Mouse (Mus musculus) CH12.LX (cell line): Measurements from ENCODE around the gene Slc31a1. TPM values are rescaled to one million over a fixed set of nuclear protein-coding genes. Genes with fewer than 3 reads are reported as not detected.

Source experiments
- DNase-seq: peaks from one replicate; pipeline ENCODE4 v3.0.0-alpha.2; 2013; ENCODE audit errors: extremely low read depth
- H3K27ac ChIP-seq: 2 replicates; pipeline ENCODE4 v1.5.1; 2012; ENCODE audit warnings: low read depth, mild to moderate bottlenecking, control low read depth, moderate library complexity; ENCODE audit not compliant: insufficient read depth
- H3K27me3 ChIP-seq: replicated peaks from 2 replicates; pipeline ENCODE3; 2012; ENCODE audit warnings: inconsistent platforms
- H3K36me3 ChIP-seq, 2 experiments: replicated peaks in 1 of 2; 2 replicates each; pipeline versions ENCODE3 to v1.6.1; 2012; ENCODE audit warnings: inconsistent platforms in 1 of 2, low read length in 1 of 2, mild to moderate bottlenecking in 1 of 2, mixed read lengths in 1 of 2, moderate library complexity in 1 of 2; ENCODE audit not compliant: control insufficient read depth in 1 of 2, insufficient read depth in 1 of 2
- H3K4me1 ChIP-seq, 2 experiments: 2 replicates each; pipeline ENCODE4 v1.6.1; 2012; ENCODE audit warnings: inconsistent platforms in 1 of 2, moderate library complexity in 1 of 2; ENCODE audit not compliant: insufficient read depth in 2 of 2, control insufficient read depth in 1 of 2
- H3K4me2 ChIP-seq: 2 replicates; pipeline ENCODE4 v1.6.1; 2012; ENCODE audit warnings: low read depth, mild to moderate bottlenecking, control low read depth; ENCODE audit not compliant: poor library complexity, insufficient read depth, severe bottlenecking
- H3K4me3 ChIP-seq, 3 experiments: fragments of 150-350 bp in 1 of 3; sonication (generic) in 1 of 3; replicated peaks in 1 of 3; 2 replicates each; pipeline versions ENCODE3 to v1.5.1; 2011 to 2012; ENCODE audit warnings: low read depth in 2 of 3, low read length in 2 of 3, mild to moderate bottlenecking in 2 of 3, moderate library complexity in 2 of 3, control low read depth in 1 of 3, improper control_type of control experiment in 1 of 3, inconsistent platforms in 1 of 3, mixed read lengths in 1 of 3; ENCODE audit not compliant: poor library complexity in 1 of 3
- H3K79me2 ChIP-seq: replicated peaks from 2 replicates; pipeline ENCODE4 v1.6.1; 2012; ENCODE audit warnings: mild to moderate bottlenecking, moderate library complexity; ENCODE audit not compliant: control insufficient read depth, poor library complexity, insufficient read depth, severe bottlenecking; ENCODE audit errors: extremely low read depth
- H3K9ac ChIP-seq: 2 replicates; pipeline ENCODE4 v1.6.1; 2012; ENCODE audit warnings: low read depth, mild to moderate bottlenecking, control low read depth, moderate library complexity; ENCODE audit not compliant: insufficient read depth
- H3K9me3 ChIP-seq: replicated peaks from 2 replicates; pipeline ENCODE3; 2012; ENCODE audit warnings: low read length, inconsistent platforms, mixed read lengths
- BHLHE40 ChIP-seq: IDR thresholded peaks from 2 replicates; pipeline ENCODE4 v1.6.1; 2011; ENCODE audit warnings: mild to moderate bottlenecking, low read depth, low read length, improper control_type of control experiment
- CHD1 ChIP-seq: IDR thresholded peaks from 2 replicates; pipeline ENCODE4 v1.6.1; 2012; ENCODE audit warnings: low read depth, low read length, improper control_type of control experiment, inconsistent platforms
- CHD2 ChIP-seq: IDR thresholded peaks from 2 replicates; pipeline ENCODE4 v1.6.1; 2011; ENCODE audit warnings: low read length, improper control_type of control experiment
- CTCF ChIP-seq, 2 experiments: IDR thresholded peaks in 1 of 2; conservative IDR thresholded peaks in 1 of 2; 2 replicates each; pipeline ENCODE4 v1.5.1; 2011 to 2012; ENCODE audit warnings: low read depth in 2 of 2, low read length in 2 of 2, improper control_type of control experiment in 1 of 2, inconsistent platforms in 1 of 2, mild to moderate bottlenecking in 1 of 2, moderate library complexity in 1 of 2
- E2F4 ChIP-seq: IDR thresholded peaks from 2 replicates; pipeline ENCODE4 v1.6.1; 2011; ENCODE audit warnings: low read depth, low read length, improper control_type of control experiment; ENCODE audit not compliant: insufficient replicate concordance
- ELF1 ChIP-seq: IDR thresholded peaks from 2 replicates; pipeline ENCODE4 v1.6.1; 2014; ENCODE audit warnings: low read depth, mild to moderate bottlenecking, inconsistent platforms, low read length, improper control_type of control experiment
- ETS1 ChIP-seq: conservative IDR thresholded peaks from 2 replicates; pipeline ENCODE4 v1.6.1; 2012; ENCODE audit warnings: low read depth, mild to moderate bottlenecking, inconsistent platforms, low read length, improper control_type of control experiment, moderate library complexity
- GABPA ChIP-seq: IDR thresholded peaks from 2 replicates; pipeline ENCODE4 v1.6.1; 2012; ENCODE audit warnings: low read depth, low read length, improper control_type of control experiment, inconsistent platforms; ENCODE audit not compliant: insufficient replicate concordance
- IRF4 ChIP-seq: IDR thresholded peaks from 2 replicates; pipeline ENCODE4 v1.6.1; 2014; ENCODE audit warnings: low read depth, mild to moderate bottlenecking, inconsistent platforms, low read length, improper control_type of control experiment
- KAT2A ChIP-seq: IDR thresholded peaks from 2 replicates; pipeline ENCODE4 v1.6.1; 2012; ENCODE audit warnings: low read length, improper control_type of control experiment, inconsistent platforms; ENCODE audit not compliant: insufficient replicate concordance
- MAFK ChIP-seq: IDR thresholded peaks from 2 replicates; pipeline ENCODE4 v1.6.1; 2011; ENCODE audit warnings: low read length, improper control_type of control experiment; ENCODE audit not compliant: insufficient replicate concordance
- MAX ChIP-seq: IDR thresholded peaks from 2 replicates; pipeline ENCODE4 v1.6.1; 2011; ENCODE audit warnings: low read length, improper control_type of control experiment
- MAZ ChIP-seq: IDR thresholded peaks from 2 replicates; pipeline ENCODE4 v1.6.1; 2012; ENCODE audit warnings: low read depth, mild to moderate bottlenecking, inconsistent platforms, low read length, improper control_type of control experiment, moderate library complexity
- MEF2A ChIP-seq: IDR thresholded peaks from 2 replicates; pipeline ENCODE4 v1.6.1; 2014; ENCODE audit warnings: low read depth, mild to moderate bottlenecking, inconsistent platforms, low read length, improper control_type of control experiment, borderline replicate concordance
- MXI1 ChIP-seq: IDR thresholded peaks from 2 replicates; pipeline ENCODE4 v1.6.1; 2011; ENCODE audit warnings: mild to moderate bottlenecking, low read depth, low read length, improper control_type of control experiment
- MYC ChIP-seq: IDR thresholded peaks from 2 replicates; pipeline ENCODE4 v1.6.1; 2011; ENCODE audit warnings: low read depth, mild to moderate bottlenecking, improper control_type of control experiment, low read length
- NELFE ChIP-seq: IDR thresholded peaks from 2 replicates; pipeline ENCODE4 v1.6.1; 2011; ENCODE audit warnings: low read depth, low read length, improper control_type of control experiment
- NRF1 ChIP-seq: IDR thresholded peaks from 2 replicates; pipeline ENCODE4 v1.6.1; 2014; ENCODE audit warnings: low read depth, mild to moderate bottlenecking, inconsistent platforms, low read length, improper control_type of control experiment, moderate library complexity
- POLR2AphosphoS2 ChIP-seq: IDR thresholded peaks from 2 replicates; pipeline ENCODE4 v1.6.1; 2011; ENCODE audit warnings: low read depth, low read length, improper control_type of control experiment
- RAD21 ChIP-seq: IDR thresholded peaks from 2 replicates; pipeline ENCODE4 v1.6.1; 2011; ENCODE audit warnings: low read depth, mild to moderate bottlenecking, low read length, improper control_type of control experiment, moderate library complexity
- RCOR1 ChIP-seq: conservative IDR thresholded peaks from 2 replicates; pipeline ENCODE4 v1.6.1; 2012; ENCODE audit warnings: low read depth, mild to moderate bottlenecking, inconsistent platforms, low read length, improper control_type of control experiment
- SIN3A ChIP-seq: IDR thresholded peaks from 2 replicates; pipeline ENCODE4 v1.6.1; 2012; ENCODE audit warnings: low read length, improper control_type of control experiment, inconsistent platforms
- TBP ChIP-seq: conservative IDR thresholded peaks from 2 replicates; pipeline ENCODE4 v1.6.1; 2011; ENCODE audit warnings: low read depth, low read length, improper control_type of control experiment
- USF1 ChIP-seq: IDR thresholded peaks from 2 replicates; pipeline ENCODE4 v1.6.1; 2014; ENCODE audit warnings: low read depth, mild to moderate bottlenecking, inconsistent platforms, low read length, improper control_type of control experiment
- USF2 ChIP-seq: conservative IDR thresholded peaks from 2 replicates; pipeline ENCODE4 v1.6.1; 2011; ENCODE audit warnings: low read depth, low read length, improper control_type of control experiment
- ZC3H11A ChIP-seq: IDR thresholded peaks from 2 replicates; pipeline ENCODE4 v1.6.1; 2012; ENCODE audit warnings: low read depth, mild to moderate bottlenecking, inconsistent platforms, low read length, improper control_type of control experiment
- ZMIZ1 ChIP-seq: IDR thresholded peaks from 2 replicates; pipeline ENCODE4 v1.6.1; 2012; ENCODE audit warnings: low read depth, mild to moderate bottlenecking, inconsistent platforms, low read length, improper control_type of control experiment
- ZNF384 ChIP-seq: IDR thresholded peaks from 2 replicates; pipeline ENCODE4 v1.6.1; 2012; ENCODE audit warnings: low read depth, low read length, improper control_type of control experiment, inconsistent platforms
- dilution Hi-C: fragments of 300-500 bp; cut with MboI; formaldehyde crosslinking; loops from 2 replicates; pipeline ENCODE4 v1.14.3; 2020; ENCODE audit warnings: low sequenced_read_pairs; ENCODE audit not compliant: extremely low pct_unique_long_range_greater_than_20kb, extremely low pct_ligation_motif_present
- in situ Hi-C: fragments of 300-500 bp; cut with MboI; formaldehyde crosslinking; loops from 3 replicates; pipeline ENCODE4 v1.14.3; 2019; ENCODE audit warnings: low sequenced_read_pairs, low pct_ligation_motif_present, low pct_unique_long_range_greater_than_20kb, mixed read lengths
- polyA plus RNA-seq: library from polyadenylated mRNA; unstranded; fragments of >175 nt; gene quantifications from 2 replicates; pipeline ENCODE4 v1.2.1, GENCODE M21; 2012; ENCODE audit warnings: low read depth; ENCODE audit not compliant: insufficient read length
- total RNA-seq, 2 experiments: library from RNA; depleted of rRNA; stranded (reverse); fragments of 300-350 nt in 1 of 2; fragments of >200 nt in 1 of 2; gene quantifications; 2 replicates each; pipeline ENCODE4 v1.2.3; 2012 to 2014

The Slc31a1 gene
- total and polyA plus RNA-seq, 3 experiments: 14.0 to 32.5 (median 19.7) TPM

DNA sequence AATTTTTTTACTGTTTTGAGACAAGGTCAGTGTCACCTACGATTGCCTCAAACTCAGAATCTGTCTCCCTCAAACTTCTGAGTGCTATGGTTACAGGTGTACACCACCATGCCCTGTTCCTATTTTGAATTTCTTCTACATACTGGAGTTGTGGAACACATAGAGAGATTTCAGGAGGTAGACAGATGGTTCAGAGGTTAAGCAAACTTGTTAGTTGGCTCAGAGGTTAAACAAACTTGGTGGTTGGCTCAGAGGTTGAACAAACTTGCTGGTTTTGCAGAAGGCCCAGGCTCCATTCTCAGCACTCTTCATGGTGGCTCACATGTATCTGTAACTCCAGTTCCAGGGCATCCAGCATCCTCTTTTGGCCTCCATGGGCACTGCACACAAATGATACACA is 23.6 kb downstream of the Slc31a1 start:
- Histone ChIP-seq H3K79me2 (no peaks in the 10 kb centered on the region; the same call in 1 of the 2 replicates), H3K27me3 (no peaks in the 10 kb centered on the region), H3K4me2 (no peak overlapping the region), H3K4me3 (no peak overlapping the region), H3K27ac (no peak overlapping the region), H3K4me1 (no peaks in the 10 kb centered on the region), H3K36me3 (peaks cover 16 to 51% of the 10 kb centered on the region in 2 experiments), H3K9me3 (no peaks in the 10 kb centered on the region), H3K9ac (no peak overlapping the region)
- DNase-seq: no peak
- TF ChIP-seq ZNF384 (no peak), SIN3A (no peak), MYC (no peak), MAX (no peak), ELF1 (no peak), MAZ (no peak), CHD1 (no peak), CHD2 (no peak), RAD21 (no peak), GABPA (no peak), MAFK (no peak), ZC3H11A (no peak), ZMIZ1 (no peak), KAT2A (no peak), RCOR1 (no peak), CTCF (conservative IDR thresholded peaks at IDR 0.05 in 1 of 2, IDR thresholded peaks at IDR 0.05 in 1 of 2; ENCODE audit: low read depth in 2 of 2, low read length in 2 of 2) (no peak), NELFE (no peak), POLR2AphosphoS2 (no peak), ETS1 (no peak), USF1 (no peak)
- in situ Hi-C loops (no loop called here), dilution Hi-C loops (no loop called here)

DNA sequence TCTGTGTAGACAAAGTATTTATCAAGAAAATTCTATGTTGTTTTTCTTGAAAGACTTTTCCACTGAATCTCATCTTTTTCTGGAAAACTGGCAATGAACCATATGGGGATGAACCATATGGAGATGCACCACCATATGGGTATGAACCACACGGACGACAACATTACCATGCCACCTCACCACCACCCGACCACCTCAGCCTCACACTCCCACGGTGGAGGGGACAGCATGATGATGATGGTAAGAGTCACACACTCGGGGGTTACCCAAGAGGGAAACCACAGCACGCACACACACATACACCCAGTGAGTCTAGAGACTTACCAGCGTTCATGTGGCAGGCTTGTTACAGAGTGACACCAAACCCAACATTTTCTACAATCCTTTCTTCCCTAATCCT is 24.9 kb downstream of the Slc31a1 start:
- no peak overlapping the region for H3K27ac ChIP-seq
- dilution Hi-C loops: no loop called here
- DNase-seq: no peak
- in situ Hi-C loops: no loop called here
- TF ChIP-seq BHLHE40 (no peak), MAX (no peak), ETS1 (no peak), E2F4 (no peak), MXI1 (no peak), POLR2AphosphoS2 (no peak), TBP (no peak), NRF1 (no peak), MYC (no peak), USF1 (no peak), USF2 (no peak), RCOR1 (no peak), CTCF (conservative IDR thresholded peaks at IDR 0.05 in 1 of 2, IDR thresholded peaks at IDR 0.05 in 1 of 2; ENCODE audit: low read depth in 2 of 2, low read length in 2 of 2) (no peak), MEF2A (no peak), ZC3H11A (no peak), IRF4 (no peak)
- no peaks in the 10 kb centered on the region; the same call in 1 of the 2 replicates for H3K79me2 ChIP-seq
- H3K9ac ChIP-seq: no peak overlapping the region
- no peak overlapping the region for H3K4me3 ChIP-seq
- H3K27me3 ChIP-seq: no peaks in the 10 kb centered on the region
- no peaks in the 10 kb centered on the region for H3K4me1 ChIP-seq
- H3K36me3 ChIP-seq: peaks cover 16 to 61% of the 10 kb centered on the region in 2 experiments
- H3K4me2 ChIP-seq: no peak overlapping the region
- no peaks in the 10 kb centered on the region for H3K9me3 ChIP-seq
